In genomic region chr12:99269396-99269795, GRCm38 (mm10) we compare ENCODE assay signal across 11 mouse cellular contexts.
DNase-seq lines count a peak whose midpoint lies in the region; ATAC-seq and TF ChIP-seq lines count a peak whose summit lies in the region.
"Had no signal": no experiment of that assay in that cellular context is flagged by ENCODE, and none has a peak within 500 bp of the region (broad histone marks: within the 10 kb centered on the region; RNA-seq: fewer than 3 reads in every experiment).

No protein-coding gene starts in this region.

- TF ChIP-seq POLR2A in lung, adult 2 months (IDR thresholded peaks at IDR 0.05; ENCODE audit: borderline replicate concordance, extremely low read depth, low read depth, low read length): no peak

- no peak overlapping the region for H3K9ac ChIP-seq in hindbrain, embryonic 13.5 days
- H3K9ac ChIP-seq in hindbrain, embryonic 14.5 days: no peak overlapping the region
- H3K9ac ChIP-seq in heart, embryonic 14.5 days (ENCODE audit: low read length): peak overlapping the region; percentile 41; the same call in 1 of the 2 replicates
- H3K9ac ChIP-seq: embryonic facial prominence, embryonic 13.5 days; liver, embryonic 14.5 days had no signal

- no peak for ATAC-seq in hindbrain, embryonic 13.5 days (ENCODE audit: low FRiP score)
- no peak for ATAC-seq in hindbrain, embryonic 14.5 days (ENCODE audit: low FRiP score)
- ATAC-seq in heart, embryonic 14.5 days (ENCODE audit: insufficient number of reproducible peaks, insufficient read depth, low FRiP score, low read depth): no peak
- ATAC-seq in inflammation-experienced regulatory T-cells, adult 6 months: no peak
- ATAC-seq: activated CD4-positive, CD25-positive, alpha-beta regulatory T cell, adult 4 months had no signal

- H3K9me3 ChIP-seq in hindbrain, embryonic 13.5 days: no peaks in the 10 kb centered on the region
- no peaks in the 10 kb centered on the region for H3K9me3 ChIP-seq in hindbrain, embryonic 14.5 days (ENCODE audit: control insufficient read depth, low read length)
- H3K9me3 ChIP-seq in heart, embryonic 14.5 days (ENCODE audit: control insufficient read depth, low read length): no peaks in the 10 kb centered on the region
- H3K9me3 ChIP-seq: embryonic facial prominence, embryonic 13.5 days had no signal

- H3K4me3 ChIP-seq in hindbrain, embryonic 13.5 days: no peak overlapping the region
- H3K4me3 ChIP-seq in hindbrain, embryonic 14.5 days (replicated peaks; ENCODE audit: low read length): no peak overlapping the region
- H3K4me3 ChIP-seq in heart, embryonic 14.5 days (ENCODE audit: control insufficient read depth in 1 of 2, insufficient read depth in 1 of 2, low read depth in 1 of 2, low read length in 2 of 2): no peak overlapping the region
- H3K4me3 ChIP-seq in lung, adult 2 months (replicated peaks; ENCODE audit: extremely low read depth, low read depth, low read length): no peak overlapping the region
- H3K4me3 ChIP-seq: embryonic facial prominence, embryonic 13.5 days had no signal

- DNase-seq in hindbrain, embryonic 14.5 days (ENCODE audit: low spot score): no peak
- peak; percentile 62 to 68 for DNase-seq in adrenal gland, postnatal 36 days
- peak; percentile 35 for DNase-seq in lung, adult 2 months
- DNase-seq in embryo, embryonic 9.5 days (ENCODE audit: extremely low spot score): no peak
- no peak for DNase-seq in urinary bladder, postnatal 4 days (ENCODE audit: low spot score in 2 of 2)

- H3K27me3 ChIP-seq in hindbrain, embryonic 13.5 days: no peaks in the 10 kb centered on the region
- H3K27me3 ChIP-seq in hindbrain, embryonic 14.5 days (ENCODE audit: control insufficient read depth, insufficient read depth, low read length): no peaks in the 10 kb centered on the region
- no peaks in the 10 kb centered on the region for H3K27me3 ChIP-seq in heart, embryonic 14.5 days (ENCODE audit: control insufficient read depth, insufficient read depth, low read length)
- H3K27me3 ChIP-seq: embryonic facial prominence, embryonic 13.5 days had no signal

- 0 out of 2 replicates have a peak, but pooled peaks cover 2% of the 10 kb centered on the region for H3K36me3 ChIP-seq in hindbrain, embryonic 13.5 days
- H3K36me3 ChIP-seq in hindbrain, embryonic 14.5 days (replicated peaks; ENCODE audit: control insufficient read depth, insufficient read depth): no peaks in the 10 kb centered on the region
- no peaks in the 10 kb centered on the region for H3K36me3 ChIP-seq in heart, embryonic 14.5 days (ENCODE audit: control insufficient read depth, insufficient read depth, low read length)

- no peak for TF ChIP-seq CTCF in lung, adult 2 months (IDR thresholded peaks at IDR 0.05; ENCODE audit: insufficient read depth, low read length)

- H3K4me1 ChIP-seq in hindbrain, embryonic 13.5 days (replicated peaks): peaks cover 37% of the 10 kb centered on the region
- peaks cover 21% of the 10 kb centered on the region; the same call in 1 of the 2 replicates for H3K4me1 ChIP-seq in hindbrain, embryonic 14.5 days (replicated peaks; ENCODE audit: control insufficient read depth, insufficient read depth, low read length)
- H3K4me1 ChIP-seq in heart, embryonic 14.5 days (ENCODE audit: control insufficient read depth in 2 of 2, insufficient read depth in 2 of 2, low read length in 2 of 2): peaks cover 28 to 42% of the 10 kb centered on the region in 2 experiments
- peaks cover 13% of the 10 kb centered on the region for H3K4me1 ChIP-seq in lung, adult 2 months (ENCODE audit: control insufficient read depth, insufficient read depth, low read length)

- H3K27ac ChIP-seq in hindbrain, embryonic 13.5 days: peak overlapping the region; percentile 32; the same call in 1 of the 2 replicates
- H3K27ac ChIP-seq in hindbrain, embryonic 14.5 days: no peak overlapping the region
- H3K27ac ChIP-seq in heart, embryonic 14.5 days (replicated peaks in 1 of 2; ENCODE audit: control insufficient read depth in 1 of 2, insufficient read depth in 1 of 2, low read depth in 2 of 2, low read length in 2 of 2): peak overlapping the region; percentile 51 to 61
- H3K27ac ChIP-seq: embryonic facial prominence, embryonic 13.5 days; liver, embryonic 14.5 days had no signal

- WGBS in hindbrain, embryonic 13.5 days: 57% methylated on average over 8 of the region's 8 CpGs
- WGBS in hindbrain, embryonic 14.5 days: 55% methylated on average over 8 of the region's 8 CpGs
- 24% methylated on average over 8 of the region's 8 CpGs for WGBS in heart, embryonic 14.5 days
- WGBS in lung, adult 2 months: 37% methylated on average over 8 of the region's 8 CpGs

- no peak overlapping the region for H3K4me2 ChIP-seq in hindbrain, embryonic 13.5 days
- H3K4me2 ChIP-seq in hindbrain, embryonic 14.5 days (replicated peaks): no peak overlapping the region
- H3K4me2 ChIP-seq in heart, embryonic 14.5 days (ENCODE audit: low read length): peak overlapping the region; percentile 24
- H3K4me2 ChIP-seq: embryonic facial prominence, embryonic 13.5 days had no signal

Comparison
In these comparisons a context has a peak if more than half of its experiments do, and no peak if none do; other contexts are left out.
1. DNase-seq: peak in adrenal gland, postnatal 36 days (2 of 2) and lung, adult 2 months (single experiment); none in hindbrain, embryonic 14.5 days (single experiment), embryo, embryonic 9.5 days (single experiment) and urinary bladder, postnatal 4 days (0 of 2).